Mouse (Mus musculus): Measurements from ENCODE around the gene Git1.
"Not testable (repeated sequence)": the region's sequence is repeated elsewhere in the genome, so short reads cannot be mapped to it uniquely, and the experiment has no call there.

GRCm38 (mm10) chr11:77528420-77528819 is 35.1 kb downstream of the Git1 start:
- TF ChIP-seq POLR2A (IDR thresholded peaks at IDR 0.05; ENCODE audit: control insufficient read depth, extremely low read depth, insufficient read depth, low read length, poor library complexity); CTCF (IDR thresholded peaks at IDR 0.05; ENCODE audit: borderline replicate concordance, control insufficient read depth, extremely low read depth, insufficient read depth, low read length, poor library complexity): not testable (repeated sequence)

Data from thymus, adult 2 months (tissue).